Mouse (Mus musculus): Measurements from ENCODE around the gene Map10. TPM values are rescaled to one million over a fixed set of nuclear protein-coding genes. Genes with fewer than 3 reads are reported as not detected.

The Map10 gene
- polyA plus RNA-seq, 1 experiment: 1.5 TPM

DNA sequence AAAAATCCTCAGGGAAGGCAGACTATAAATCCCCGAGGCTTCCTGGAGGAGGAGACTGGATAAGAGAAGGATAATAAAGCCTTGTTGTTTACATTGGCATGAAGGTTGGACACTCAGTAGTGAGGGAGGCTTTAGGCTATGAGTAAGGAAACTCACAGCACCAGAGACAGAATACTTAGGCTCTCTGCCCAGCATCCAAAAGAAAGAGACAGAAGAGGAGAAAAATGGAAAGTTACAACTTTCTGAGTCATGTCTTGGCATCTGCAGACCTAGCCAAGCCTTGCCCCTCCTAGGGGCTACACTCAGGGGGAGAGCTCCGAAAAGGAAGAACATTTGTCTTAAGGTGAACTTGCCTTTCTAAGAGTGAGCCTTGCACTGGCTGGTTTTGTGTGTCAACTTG, 30.0 kb upstream of the Map10 start:
- Histone ChIP-seq H3K4me3 (ENCODE audit: control insufficient read depth, insufficient read depth, low read length) (no peak overlapping the region), H3K36me3 (ENCODE audit: control insufficient read depth, insufficient read depth, low read length) (no peaks in the 10 kb centered on the region), H3K27me3 (ENCODE audit: control insufficient read depth, insufficient read depth, low read length) (no peaks in the 10 kb centered on the region), H3K27ac (ENCODE audit: control insufficient read depth, insufficient read depth, low read length) (no peak overlapping the region), H3K4me1 (replicated peaks; ENCODE audit: control insufficient read depth, insufficient read depth, low read length) (no peaks in the 10 kb centered on the region)
- no peak for TF ChIP-seq POLR2A (IDR thresholded peaks at IDR 0.05; ENCODE audit: control insufficient read depth, extremely low read depth, insufficient read depth, low read length, poor library complexity)
- no peak for TF ChIP-seq CTCF (IDR thresholded peaks at IDR 0.05; ENCODE audit: borderline replicate concordance, control insufficient read depth, extremely low read depth, insufficient read depth, low read length, poor library complexity)
- DNase-seq: no peak
- WGBS: 82% methylated on average over 2 of the region's 2 CpGs

DNA sequence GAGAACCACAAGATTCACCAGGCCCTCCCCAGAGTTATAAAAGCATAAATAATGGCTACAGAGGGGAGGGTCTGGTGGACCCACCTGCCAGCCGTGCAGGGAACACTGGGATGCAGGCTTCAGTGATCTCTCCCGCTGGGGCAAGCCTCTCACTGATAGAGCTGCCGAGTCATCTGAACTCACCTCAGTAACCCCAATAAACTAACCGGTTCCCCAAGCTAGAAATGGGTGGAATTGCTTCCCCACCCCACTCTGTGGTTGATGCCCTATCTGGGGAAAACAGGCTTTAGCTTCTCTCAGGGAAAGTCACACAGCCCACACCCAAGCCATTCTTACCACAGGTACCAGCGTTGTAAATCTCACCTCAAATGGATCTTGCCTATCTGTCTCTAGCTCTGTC, 28.9 kb upstream of the Map10 start:
- no peak for DNase-seq
- H3K4me1 ChIP-seq (replicated peaks; ENCODE audit: control insufficient read depth, insufficient read depth, low read length): no peaks in the 10 kb centered on the region
- no peak overlapping the region for H3K4me3 ChIP-seq (ENCODE audit: control insufficient read depth, insufficient read depth, low read length)
- no peaks in the 10 kb centered on the region for H3K36me3 ChIP-seq (ENCODE audit: control insufficient read depth, insufficient read depth, low read length)
- no peak overlapping the region for H3K27ac ChIP-seq (ENCODE audit: control insufficient read depth, insufficient read depth, low read length)
- WGBS: 79% methylated on average over 5 of the region's 5 CpGs
- TF ChIP-seq CTCF (IDR thresholded peaks at IDR 0.05; ENCODE audit: borderline replicate concordance, control insufficient read depth, extremely low read depth, insufficient read depth, low read length, poor library complexity): no peak
- no peak for TF ChIP-seq POLR2A (IDR thresholded peaks at IDR 0.05; ENCODE audit: control insufficient read depth, extremely low read depth, insufficient read depth, low read length, poor library complexity)
- H3K27me3 ChIP-seq (ENCODE audit: control insufficient read depth, insufficient read depth, low read length): no peaks in the 10 kb centered on the region

DNA sequence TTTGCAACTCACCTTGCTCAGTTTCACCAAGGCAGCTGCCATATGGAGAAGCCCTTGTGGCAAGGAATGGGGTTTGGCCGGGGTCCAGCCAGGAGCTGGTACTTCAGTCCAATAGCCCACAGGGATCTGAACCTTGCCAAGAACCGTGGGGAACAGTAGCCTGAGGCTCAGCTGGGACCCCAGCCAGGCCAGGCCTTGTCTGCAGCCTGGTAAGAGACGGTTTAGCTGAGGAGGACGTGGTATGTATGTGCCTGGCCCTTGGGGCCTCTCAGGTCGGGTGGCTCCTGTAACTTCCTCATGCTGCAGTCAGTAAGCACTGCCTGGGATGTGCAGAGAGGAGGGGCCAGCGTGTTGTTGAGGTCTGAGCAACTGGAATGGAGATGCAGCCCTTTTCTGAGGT, 27.8 kb upstream of the Map10 start:
- Histone ChIP-seq H3K4me3 (ENCODE audit: control insufficient read depth, insufficient read depth, low read length) (no peak overlapping the region), H3K4me1 (replicated peaks; ENCODE audit: control insufficient read depth, insufficient read depth, low read length) (no peaks in the 10 kb centered on the region), H3K36me3 (ENCODE audit: control insufficient read depth, insufficient read depth, low read length) (no peaks in the 10 kb centered on the region), H3K27me3 (ENCODE audit: control insufficient read depth, insufficient read depth, low read length) (no peaks in the 10 kb centered on the region), H3K27ac (ENCODE audit: control insufficient read depth, insufficient read depth, low read length) (no peak overlapping the region)
- WGBS: 39% methylated on average over 6 of the region's 6 CpGs
- no peak for DNase-seq
- TF ChIP-seq POLR2A (IDR thresholded peaks at IDR 0.05; ENCODE audit: control insufficient read depth, extremely low read depth, insufficient read depth, low read length, poor library complexity) (no peak), CTCF (IDR thresholded peaks at IDR 0.05; ENCODE audit: borderline replicate concordance, control insufficient read depth, extremely low read depth, insufficient read depth, low read length, poor library complexity) (no peak)

DNA sequence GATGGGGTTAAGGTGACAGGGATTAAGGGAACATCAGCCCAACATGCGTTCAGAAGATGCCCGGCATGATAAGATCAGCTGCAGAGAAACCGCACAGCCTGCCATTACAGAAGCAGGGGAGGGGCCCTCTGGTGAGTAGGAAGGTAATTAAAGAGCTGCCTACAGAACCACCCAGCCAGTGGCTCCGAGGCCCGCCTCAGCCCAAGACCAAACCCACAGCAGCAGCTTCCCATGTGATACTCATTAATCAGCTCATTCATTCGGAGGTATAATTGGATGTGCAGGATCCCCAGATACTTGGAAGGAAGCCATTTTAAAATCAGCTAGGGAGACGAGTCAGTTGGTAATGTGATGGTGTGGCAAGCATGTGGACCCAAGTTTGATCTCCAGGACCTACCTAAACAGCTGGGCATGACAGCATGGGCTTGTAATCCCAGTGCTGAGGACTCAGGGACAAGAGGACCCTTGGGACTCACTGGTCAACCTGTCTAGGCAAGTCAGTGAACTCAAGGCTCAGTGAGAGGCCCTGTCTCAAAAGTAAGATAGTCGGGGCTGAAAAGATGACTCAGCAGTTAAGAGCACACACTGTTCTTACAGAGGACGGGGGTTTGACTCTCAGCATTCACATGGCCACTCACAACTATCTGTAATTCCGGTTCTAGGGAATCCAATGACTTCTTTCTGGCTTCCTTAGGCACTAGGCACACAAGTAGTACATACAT, 23.7 kb upstream of the Map10 start:
- Histone ChIP-seq H3K4me3 (ENCODE audit: control insufficient read depth, insufficient read depth, low read length) (no peak overlapping the region), H3K27ac (ENCODE audit: control insufficient read depth, insufficient read depth, low read length) (no peak overlapping the region), H3K36me3 (ENCODE audit: control insufficient read depth, insufficient read depth, low read length) (no peaks in the 10 kb centered on the region), H3K27me3 (ENCODE audit: control insufficient read depth, insufficient read depth, low read length) (no peaks in the 10 kb centered on the region), H3K4me1 (replicated peaks; ENCODE audit: control insufficient read depth, insufficient read depth, low read length) (peaks cover 6% of the 10 kb centered on the region; the same call in 1 of the 2 replicates)
- DNase-seq: no peak
- TF ChIP-seq CTCF (IDR thresholded peaks at IDR 0.05; ENCODE audit: borderline replicate concordance, control insufficient read depth, extremely low read depth, insufficient read depth, low read length, poor library complexity) (no peak), POLR2A (IDR thresholded peaks at IDR 0.05; ENCODE audit: control insufficient read depth, extremely low read depth, insufficient read depth, low read length, poor library complexity) (no peak)
- WGBS: 69% methylated on average over 10 of the region's 10 CpGs

DNA sequence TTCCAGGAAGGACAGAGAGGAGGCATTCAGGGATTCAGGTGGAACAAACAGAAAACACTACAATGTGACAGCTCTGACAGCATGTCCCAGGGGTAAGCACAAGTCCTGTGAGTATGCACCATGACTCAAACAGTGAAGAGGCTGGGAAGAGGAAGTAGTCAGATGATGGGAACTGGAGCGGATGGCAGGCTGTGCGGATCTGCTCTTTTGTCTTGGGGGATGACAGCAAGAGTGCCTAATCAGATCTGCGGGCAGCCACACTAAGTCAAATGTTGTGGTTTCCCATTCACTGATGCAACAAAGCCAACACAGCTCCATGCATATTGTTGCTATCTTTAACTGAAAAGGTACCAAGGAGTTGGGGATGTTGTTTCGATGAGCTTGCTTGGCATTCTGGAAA, 20.2 kb upstream of the Map10 start:
- H3K4me1 ChIP-seq (replicated peaks; ENCODE audit: control insufficient read depth, insufficient read depth, low read length): peaks cover 6% of the 10 kb centered on the region; the same call in 1 of the 2 replicates
- DNase-seq: no peak
- H3K4me3 ChIP-seq (ENCODE audit: control insufficient read depth, insufficient read depth, low read length): no peak overlapping the region
- WGBS: 11% methylated on average over 4 of the region's 4 CpGs
- H3K27ac ChIP-seq (ENCODE audit: control insufficient read depth, insufficient read depth, low read length): no peak overlapping the region
- H3K27me3 ChIP-seq (ENCODE audit: control insufficient read depth, insufficient read depth, low read length): no peaks in the 10 kb centered on the region
- H3K36me3 ChIP-seq (ENCODE audit: control insufficient read depth, insufficient read depth, low read length): no peaks in the 10 kb centered on the region
- TF ChIP-seq POLR2A (IDR thresholded peaks at IDR 0.05; ENCODE audit: control insufficient read depth, extremely low read depth, insufficient read depth, low read length, poor library complexity) (no peak), CTCF (IDR thresholded peaks at IDR 0.05; ENCODE audit: borderline replicate concordance, control insufficient read depth, extremely low read depth, insufficient read depth, low read length, poor library complexity) (no peak)

DNA sequence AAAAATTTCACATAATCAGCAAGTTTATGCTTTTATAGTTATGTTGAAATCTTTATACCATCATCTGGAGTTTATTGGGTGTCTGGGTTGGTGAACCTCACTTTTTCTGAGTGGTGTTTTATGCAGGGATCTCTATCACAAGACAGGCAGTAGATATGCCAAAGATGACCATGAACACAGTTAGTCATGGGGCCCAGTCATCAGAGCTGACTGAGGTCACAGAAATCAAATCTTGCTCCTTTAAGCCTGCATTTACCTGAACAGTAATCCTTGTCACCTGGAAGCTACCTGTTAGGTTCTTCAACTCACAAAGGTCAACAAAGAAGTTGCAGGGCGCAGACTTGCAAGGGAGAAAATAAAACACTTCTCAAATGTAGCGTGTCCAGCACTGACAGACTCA, 14.8 kb upstream of the Map10 start:
- 98% methylated on average over 2 of the region's 2 CpGs for WGBS
- no peak overlapping the region for H3K4me3 ChIP-seq (ENCODE audit: control insufficient read depth, insufficient read depth, low read length)
- no peak overlapping the region for H3K27ac ChIP-seq (ENCODE audit: control insufficient read depth, insufficient read depth, low read length)
- no peak for TF ChIP-seq CTCF (IDR thresholded peaks at IDR 0.05; ENCODE audit: borderline replicate concordance, control insufficient read depth, extremely low read depth, insufficient read depth, low read length, poor library complexity)
- TF ChIP-seq POLR2A (IDR thresholded peaks at IDR 0.05; ENCODE audit: control insufficient read depth, extremely low read depth, insufficient read depth, low read length, poor library complexity): no peak
- no peaks in the 10 kb centered on the region for H3K27me3 ChIP-seq (ENCODE audit: control insufficient read depth, insufficient read depth, low read length)
- H3K4me1 ChIP-seq (replicated peaks; ENCODE audit: control insufficient read depth, insufficient read depth, low read length): no peaks in the 10 kb centered on the region
- no peaks in the 10 kb centered on the region for H3K36me3 ChIP-seq (ENCODE audit: control insufficient read depth, insufficient read depth, low read length)
- DNase-seq: no peak

DNA sequence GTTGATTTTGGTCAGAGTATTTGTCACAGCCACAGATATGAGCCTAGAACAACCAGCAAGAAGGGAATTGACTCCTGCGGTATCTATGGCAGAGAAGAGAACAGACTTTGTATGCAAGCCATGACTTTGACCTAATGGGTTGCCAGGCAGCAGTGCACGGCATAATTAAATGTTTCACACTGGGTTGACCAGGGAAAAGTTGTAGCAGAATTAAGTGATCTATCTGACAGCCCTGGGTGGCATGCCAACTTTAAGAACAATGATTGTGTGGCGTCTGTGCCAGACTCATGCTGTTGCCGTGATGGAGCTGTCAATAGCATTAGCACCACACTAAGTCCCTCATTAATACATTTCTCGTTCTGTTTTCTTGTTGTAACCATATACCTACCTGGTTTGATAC, 11.1 kb upstream of the Map10 start:
- no peak for DNase-seq
- TF ChIP-seq POLR2A (IDR thresholded peaks at IDR 0.05; ENCODE audit: control insufficient read depth, extremely low read depth, insufficient read depth, low read length, poor library complexity) (no peak), CTCF (IDR thresholded peaks at IDR 0.05; ENCODE audit: borderline replicate concordance, control insufficient read depth, extremely low read depth, insufficient read depth, low read length, poor library complexity) (no peak)
- Histone ChIP-seq H3K36me3 (ENCODE audit: control insufficient read depth, insufficient read depth, low read length) (no peaks in the 10 kb centered on the region), H3K27me3 (ENCODE audit: control insufficient read depth, insufficient read depth, low read length) (no peaks in the 10 kb centered on the region), H3K4me3 (ENCODE audit: control insufficient read depth, insufficient read depth, low read length) (no peak overlapping the region), H3K4me1 (replicated peaks; ENCODE audit: control insufficient read depth, insufficient read depth, low read length) (no peaks in the 10 kb centered on the region), H3K27ac (ENCODE audit: control insufficient read depth, insufficient read depth, low read length) (no peak overlapping the region)
- WGBS: 94% methylated on average over 5 of the region's 5 CpGs

All from thymus, adult 2 months (tissue).